ENCODE assay signal across 8 mouse cellular contexts in genomic region chr11:103246731-103247290, GRCm38 (mm10). TPM values are rescaled to one million over a fixed set of nuclear protein-coding genes. Genes with fewer than 3 reads are reported as not detected.
DNase-seq lines count a peak whose midpoint lies in the region; ATAC-seq and TF ChIP-seq lines count a peak whose summit lies in the region.

No protein-coding gene starts in this region.

- WGBS in heart, embryonic 14.5 days: 31% methylated on average over 4 of the region's 4 CpGs
- WGBS in midbrain, embryonic 14.5 days: 73% methylated on average over 4 of the region's 4 CpGs
- 58% methylated on average over 4 of the region's 4 CpGs for WGBS in midbrain, embryonic 15.5 days
- 52% methylated on average over 4 of the region's 4 CpGs for WGBS in hindbrain, postnatal 0 days
- WGBS in stomach, embryonic 14.5 days: 43% methylated on average over 4 of the region's 4 CpGs

- H3K9ac ChIP-seq in heart, embryonic 14.5 days (ENCODE audit: low read length): peak overlapping the region; percentile 38; the same call in 1 of the 2 replicates
- H3K9ac ChIP-seq in midbrain, embryonic 14.5 days (replicated peaks; ENCODE audit: low read length): no peak overlapping the region
- H3K9ac ChIP-seq in midbrain, embryonic 15.5 days: no peak overlapping the region
- no peak overlapping the region for H3K9ac ChIP-seq in hindbrain, postnatal 0 days (replicated peaks; ENCODE audit: low read length)
- no peak overlapping the region; the same call in 1 of the 2 replicates for H3K9ac ChIP-seq in stomach, embryonic 14.5 days (replicated peaks; ENCODE audit: low read depth, low read length)

- no peak overlapping the region for H3K4me3 ChIP-seq in heart, embryonic 14.5 days (ENCODE audit: control insufficient read depth in 1 of 2, insufficient read depth in 1 of 2, low read depth in 1 of 2, low read length in 2 of 2)
- H3K4me3 ChIP-seq in midbrain, embryonic 14.5 days (replicated peaks; ENCODE audit: low read depth, low read length): no peak overlapping the region
- no peak overlapping the region for H3K4me3 ChIP-seq in midbrain, embryonic 15.5 days
- H3K4me3 ChIP-seq in hindbrain, postnatal 0 days (ENCODE audit: low read length): no peak overlapping the region
- H3K4me3 ChIP-seq in stomach, embryonic 14.5 days (ENCODE audit: low read depth, low read length): no peak overlapping the region

- peak overlapping the region; percentile 6; the same call in 1 of the 2 replicates for H3K4me2 ChIP-seq in heart, embryonic 14.5 days (ENCODE audit: low read length)
- H3K4me2 ChIP-seq in midbrain, embryonic 14.5 days (ENCODE audit: low read length): no peak overlapping the region
- H3K4me2 ChIP-seq in midbrain, embryonic 15.5 days: no peak overlapping the region
- H3K4me2 ChIP-seq in hindbrain, postnatal 0 days (ENCODE audit: low read depth, low read length): no peak overlapping the region
- H3K4me2 ChIP-seq in stomach, embryonic 14.5 days (replicated peaks; ENCODE audit: low read depth, low read length): no peak overlapping the region

- ATAC-seq in heart, embryonic 14.5 days (ENCODE audit: insufficient number of reproducible peaks, insufficient read depth, low FRiP score, low read depth): no peak
- no peak for ATAC-seq in midbrain, embryonic 14.5 days (ENCODE audit: low FRiP score, low TSS enrichment)
- ATAC-seq in midbrain, embryonic 15.5 days (replicated peaks): no peak
- peak; percentile 10; the same call in 1 of the 2 replicates for ATAC-seq in hindbrain, postnatal 0 days
- no peak; the same call in 1 of the 2 replicates for ATAC-seq in stomach, embryonic 14.5 days (ENCODE audit: insufficient number of reproducible peaks, insufficient read depth, low FRiP score, low read depth)
- ATAC-seq in granulocyte monocyte progenitor cell, adult 5-6 weeks (replicated peaks; ENCODE audit: poor library complexity, severe bottlenecking): no peak

- H3K4me1 ChIP-seq in heart, embryonic 14.5 days (ENCODE audit: control insufficient read depth in 2 of 2, insufficient read depth in 2 of 2, low read length in 2 of 2): peaks cover 35 to 48% of the 10 kb centered on the region in 2 experiments
- H3K4me1 ChIP-seq in midbrain, embryonic 14.5 days (ENCODE audit: control insufficient read depth, insufficient read depth, low read length): peaks cover 24% of the 10 kb centered on the region
- H3K4me1 ChIP-seq in midbrain, embryonic 15.5 days: peaks cover 28% of the 10 kb centered on the region
- H3K4me1 ChIP-seq in hindbrain, postnatal 0 days (ENCODE audit: insufficient read depth, low read length): peaks cover 32% of the 10 kb centered on the region
- H3K4me1 ChIP-seq in stomach, embryonic 14.5 days (ENCODE audit: control insufficient read depth, insufficient read depth, low read length): peaks cover 37% of the 10 kb centered on the region

- intact Hi-C loops in heart, postnatal 10 days (cut with DNase I): loop anchor here (1.0 kb wide), 1 partner anchor 19 kb away; no protein-coding TSS in a partner anchor
- intact Hi-C loops in left cerebral cortex, postnatal 10 days (cut with DNase I): no loop called here

- no peaks in the 10 kb centered on the region for H3K27me3 ChIP-seq in heart, embryonic 14.5 days (ENCODE audit: control insufficient read depth, insufficient read depth, low read length)
- no peaks in the 10 kb centered on the region for H3K27me3 ChIP-seq in midbrain, embryonic 14.5 days (ENCODE audit: control insufficient read depth, insufficient read depth, low read length)
- no peaks in the 10 kb centered on the region for H3K27me3 ChIP-seq in midbrain, embryonic 15.5 days (replicated peaks)
- no peaks in the 10 kb centered on the region for H3K27me3 ChIP-seq in hindbrain, postnatal 0 days (ENCODE audit: insufficient read depth, low read length)
- H3K27me3 ChIP-seq in stomach, embryonic 14.5 days (ENCODE audit: control insufficient read depth, insufficient read depth, low read length): no peaks in the 10 kb centered on the region

- TF ChIP-seq CTCF in hindbrain, postnatal 0 days (IDR thresholded peaks at IDR 0.05; ENCODE audit: low read depth): no peak

- H3K27ac ChIP-seq in heart, embryonic 14.5 days (replicated peaks in 1 of 2; ENCODE audit: control insufficient read depth in 1 of 2, insufficient read depth in 1 of 2, low read depth in 2 of 2, low read length in 2 of 2): peak overlapping the region; percentile 31 to 73
- H3K27ac ChIP-seq in midbrain, embryonic 14.5 days (replicated peaks; ENCODE audit: low read depth, low read length): 0 out of 2 replicates have a peak overlapping the region, but pooled peaks have one; percentile 22
- no peak overlapping the region for H3K27ac ChIP-seq in midbrain, embryonic 15.5 days
- H3K27ac ChIP-seq in hindbrain, postnatal 0 days: peak overlapping the region; percentile 54
- peak overlapping the region; percentile 83 for H3K27ac ChIP-seq in stomach, embryonic 14.5 days (ENCODE audit: low read length)

- no peaks in the 10 kb centered on the region for H3K9me3 ChIP-seq in heart, embryonic 14.5 days (ENCODE audit: control insufficient read depth, low read length)
- no peaks in the 10 kb centered on the region for H3K9me3 ChIP-seq in midbrain, embryonic 14.5 days (ENCODE audit: control insufficient read depth, low read length)
- H3K9me3 ChIP-seq in midbrain, embryonic 15.5 days: no peaks in the 10 kb centered on the region
- H3K9me3 ChIP-seq in hindbrain, postnatal 0 days (ENCODE audit: low read length): no peaks in the 10 kb centered on the region
- H3K9me3 ChIP-seq in stomach, embryonic 14.5 days (ENCODE audit: control insufficient read depth, low read depth, low read length): no peaks in the 10 kb centered on the region

- no peaks in the 10 kb centered on the region for H3K36me3 ChIP-seq in heart, embryonic 14.5 days (ENCODE audit: control insufficient read depth, insufficient read depth, low read length)
- no peaks in the 10 kb centered on the region for H3K36me3 ChIP-seq in midbrain, embryonic 14.5 days (ENCODE audit: control insufficient read depth, insufficient read depth, low read length)
- no peaks in the 10 kb centered on the region for H3K36me3 ChIP-seq in midbrain, embryonic 15.5 days (replicated peaks)
- no peaks in the 10 kb centered on the region for H3K36me3 ChIP-seq in hindbrain, postnatal 0 days (ENCODE audit: insufficient read depth, low read length)
- H3K36me3 ChIP-seq in stomach, embryonic 14.5 days (ENCODE audit: control insufficient read depth, insufficient read depth, low read length): no peaks in the 10 kb centered on the region

- DNase-seq in heart, postnatal 10 days: no peak
- DNase-seq in midbrain, embryonic 14.5 days: no peak
- DNase-seq in hindbrain, postnatal 0 days (ENCODE audit: low spot score): no peak
- DNase-seq in left cerebral cortex, postnatal 10 days (ENCODE audit: extremely low spot score in 1 of 2, low spot score in 2 of 2): no peak

RNA-seq across cellular contexts. Expression of gene Map3k14, which starts 20.5 kb away (rescaled TPM):
- 1.3 and 1.5 TPM in 2 replicates for polyA plus RNA-seq in heart, embryonic 14.5 days (2014; fragmentation: Nextera tagmentation; extraction: Ambion mirVana)
- total RNA-seq in heart, postnatal 10 days (2021): 1 to 10 TPM; 3.8 to 4.3 TPM
- 3.0 and 3.4 TPM in 2 replicates for polyA plus RNA-seq in midbrain, embryonic 14.5 days (2014; fragmentation: Nextera tagmentation; extraction: Ambion mirVana)
- 3.9 and 5.0 TPM in 2 replicates for polyA plus RNA-seq in midbrain, embryonic 15.5 days (2015; fragmentation: Nextera tagmentation; extraction: Ambion mirVana)
- total RNA-seq in hindbrain, postnatal 0 days (2014; rRNA removed): 6.7 and 9.3 TPM in 2 replicates
- polyA plus RNA-seq in hindbrain, postnatal 0 days (2015; fragmentation: Nextera tagmentation; extraction: Ambion mirVana): 1.2 and 1.5 TPM in 2 replicates
- polyA plus RNA-seq in stomach, embryonic 14.5 days (2014; fragmentation: Nextera tagmentation; extraction: Ambion mirVana): 5.6 and 6.0 TPM in 2 replicates
- 1 to 10 TPM; 2.9 to 3.5 TPM for total RNA-seq in left cerebral cortex, postnatal 10 days (2021)
- 10.9 and 16.7 TPM in 2 replicates for total RNA-seq in granulocyte monocyte progenitor cell, adult 5-6 weeks (2014; fragmentation: Nextera tagmentation)
- 5.2 and 9.6 TPM in 2 replicates for total RNA-seq in granulocyte monocyte progenitor cell, adult 5-6 weeks (2017)

RNA-seq across cellular contexts. Expression of gene Spata32, which starts 28.6 kb away (rescaled TPM):
- not detected in 2 replicates for polyA plus RNA-seq in heart, embryonic 14.5 days (2014; fragmentation: Nextera tagmentation; extraction: Ambion mirVana)
- total RNA-seq in heart, postnatal 10 days (2021): not detected
- 0.25 and 0.27 TPM in 2 replicates for polyA plus RNA-seq in midbrain, embryonic 14.5 days (2014; fragmentation: Nextera tagmentation; extraction: Ambion mirVana)
- polyA plus RNA-seq in midbrain, embryonic 15.5 days (2015; fragmentation: Nextera tagmentation; extraction: Ambion mirVana): 0.66 and 0.71 TPM in 2 replicates
- 1.4 and 1.5 TPM in 2 replicates for total RNA-seq in hindbrain, postnatal 0 days (2014; rRNA removed)
- polyA plus RNA-seq in hindbrain, postnatal 0 days (2015; fragmentation: Nextera tagmentation; extraction: Ambion mirVana): 1.6 TPM in 2 replicates
- polyA plus RNA-seq in stomach, embryonic 14.5 days (2014; fragmentation: Nextera tagmentation; extraction: Ambion mirVana): not detected in 2 replicates
- total RNA-seq in left cerebral cortex, postnatal 10 days (2021): 1 to 10 TPM; 1.6 to 2.0 TPM
- total RNA-seq in granulocyte monocyte progenitor cell, adult 5-6 weeks (2014; fragmentation: Nextera tagmentation): 1.4 TPM in 1 of 2 replicates, not detected in the other
- total RNA-seq in granulocyte monocyte progenitor cell, adult 5-6 weeks (2017): not detected in 2 replicates

RNA-seq across cellular contexts. Expression of gene 1700023F06Rik, which starts 38.5 kb away (rescaled TPM):
- polyA plus RNA-seq in heart, embryonic 14.5 days (2014; fragmentation: Nextera tagmentation; extraction: Ambion mirVana): 0.18 and 0.30 TPM in 2 replicates
- total RNA-seq in heart, postnatal 10 days (2021): not detected
- 0.88 and 2.1 TPM in 2 replicates for polyA plus RNA-seq in midbrain, embryonic 14.5 days (2014; fragmentation: Nextera tagmentation; extraction: Ambion mirVana)
- 1.6 and 1.9 TPM in 2 replicates for polyA plus RNA-seq in midbrain, embryonic 15.5 days (2015; fragmentation: Nextera tagmentation; extraction: Ambion mirVana)
- total RNA-seq in hindbrain, postnatal 0 days (2014; rRNA removed): not detected in 2 replicates
- 3.7 and 4.7 TPM in 2 replicates for polyA plus RNA-seq in hindbrain, postnatal 0 days (2015; fragmentation: Nextera tagmentation; extraction: Ambion mirVana)
- 1.5 and 1.8 TPM in 2 replicates for polyA plus RNA-seq in stomach, embryonic 14.5 days (2014; fragmentation: Nextera tagmentation; extraction: Ambion mirVana)
- 1 to 10 TPM; 1.3 to 1.7 TPM for total RNA-seq in left cerebral cortex, postnatal 10 days (2021)
- not detected in 2 replicates for total RNA-seq in granulocyte monocyte progenitor cell, adult 5-6 weeks (2014; fragmentation: Nextera tagmentation)
- total RNA-seq in granulocyte monocyte progenitor cell, adult 5-6 weeks (2017): not detected in 2 replicates
